Mouse (Mus musculus) lung, embryonic 15.5 days (tissue): ENCODE data around the gene Azin2. TPM values are rescaled to one million over a fixed set of nuclear protein-coding genes. Genes with fewer than 3 reads are reported as not detected.

Source experiments
- ATAC-seq: fragments of 200-750 bp; cut with Nextera tagmentation; 2 replicates; pipeline ENCODE4 v1.8.0; 2017; ENCODE audit warnings: moderate number of reproducible peaks, borderline replicate concordance; ENCODE audit not compliant: low FRiP score, low TSS enrichment; ENCODE audit errors: extremely low read depth
- H3K27ac ChIP-seq: fragments of 300-500 bp; sonication (generic); 2 replicates; pipeline ENCODE4 v1.5.1; 2015; ENCODE audit warnings: moderate library complexity, mild to moderate bottlenecking, inconsistent platforms
- H3K27me3 ChIP-seq: fragments of 300-500 bp; sonication (generic); 2 replicates; pipeline ENCODE4 v1.6.1; 2015; ENCODE audit warnings: inconsistent platforms
- H3K36me3 ChIP-seq: fragments of 300-500 bp; sonication (generic); 2 replicates; pipeline ENCODE4 v1.6.1; 2015; ENCODE audit warnings: inconsistent platforms
- H3K4me1 ChIP-seq: fragments of 300-500 bp; sonication (generic); 2 replicates; pipeline ENCODE4 v1.6.1; 2015; ENCODE audit warnings: inconsistent platforms
- H3K4me2 ChIP-seq: fragments of 300-500 bp; sonication (generic); 2 replicates; pipeline ENCODE4 v1.6.1; 2015; ENCODE audit warnings: inconsistent platforms, mild to moderate bottlenecking, moderate library complexity
- H3K4me3 ChIP-seq: fragments of 300-500 bp; sonication (generic); 2 replicates; pipeline ENCODE4 v1.5.1; 2015; ENCODE audit warnings: mild to moderate bottlenecking, inconsistent platforms
- H3K9ac ChIP-seq: fragments of 300-500 bp; sonication (generic); 2 replicates; pipeline ENCODE4 v1.6.1; 2015; ENCODE audit warnings: inconsistent platforms
- H3K9me3 ChIP-seq: fragments of 300-500 bp; sonication (generic); 2 replicates; pipeline ENCODE4 v1.6.1; 2016; ENCODE audit warnings: inconsistent platforms
- WGBS: fragments of 180-500 bp; shearing (Covaris S2); methylation state at CpG from one replicate; pipeline ENCODE4 v1.1.7; 2015; 5-methylcytosine and 5-hydroxymethylcytosine counted together
- polyA plus RNA-seq: library from polyadenylated mRNA; unstranded; fragments of >200 nt; fragmentation: Nextera tagmentation; extraction: Ambion mirVana; gene quantifications from 2 replicates; pipeline ENCODE4 v1.2.1, GENCODE M21; 2015

Gene Azin2
- polyA plus RNA-seq, 1 experiment from 2014 or later = 22.5 TPM

DNA sequence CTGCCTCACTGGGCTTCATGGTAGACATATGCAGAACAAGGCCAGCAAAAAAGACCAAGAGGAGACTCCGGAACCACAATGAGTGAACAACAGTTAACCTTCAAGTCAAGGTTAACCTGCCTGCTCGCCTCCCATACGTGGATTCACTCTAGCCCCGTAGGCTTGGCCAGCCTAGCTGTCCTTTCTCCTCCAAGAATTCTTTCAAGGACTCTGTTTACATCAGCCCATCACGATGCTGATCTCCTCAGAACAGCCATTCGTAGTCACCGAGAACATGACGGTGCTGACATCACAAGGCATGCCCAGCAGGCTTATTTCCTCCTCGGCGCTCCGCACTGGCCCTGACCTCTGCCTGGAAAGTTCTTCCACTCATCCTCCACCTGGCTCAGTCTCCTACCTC lies 4.1 kb downstream of the Azin2 start:
- Histone ChIP-seq H3K4me2 (no peak overlapping the region), H3K36me3 (no peaks in the 10 kb centered on the region), H3K9me3 (no peaks in the 10 kb centered on the region), H3K27ac (peak overlapping the region; percentile 11; the same call in 1 of the 2 replicates), H3K9ac (no peak overlapping the region), H3K27me3 (peaks cover 10% of the 10 kb centered on the region), H3K4me3 (no peak overlapping the region), H3K4me1 (peaks cover 38% of the 10 kb centered on the region)
- 73% methylated on average over 11 of the region's 11 CpGs for WGBS
- ATAC-seq = no peak

DNA sequence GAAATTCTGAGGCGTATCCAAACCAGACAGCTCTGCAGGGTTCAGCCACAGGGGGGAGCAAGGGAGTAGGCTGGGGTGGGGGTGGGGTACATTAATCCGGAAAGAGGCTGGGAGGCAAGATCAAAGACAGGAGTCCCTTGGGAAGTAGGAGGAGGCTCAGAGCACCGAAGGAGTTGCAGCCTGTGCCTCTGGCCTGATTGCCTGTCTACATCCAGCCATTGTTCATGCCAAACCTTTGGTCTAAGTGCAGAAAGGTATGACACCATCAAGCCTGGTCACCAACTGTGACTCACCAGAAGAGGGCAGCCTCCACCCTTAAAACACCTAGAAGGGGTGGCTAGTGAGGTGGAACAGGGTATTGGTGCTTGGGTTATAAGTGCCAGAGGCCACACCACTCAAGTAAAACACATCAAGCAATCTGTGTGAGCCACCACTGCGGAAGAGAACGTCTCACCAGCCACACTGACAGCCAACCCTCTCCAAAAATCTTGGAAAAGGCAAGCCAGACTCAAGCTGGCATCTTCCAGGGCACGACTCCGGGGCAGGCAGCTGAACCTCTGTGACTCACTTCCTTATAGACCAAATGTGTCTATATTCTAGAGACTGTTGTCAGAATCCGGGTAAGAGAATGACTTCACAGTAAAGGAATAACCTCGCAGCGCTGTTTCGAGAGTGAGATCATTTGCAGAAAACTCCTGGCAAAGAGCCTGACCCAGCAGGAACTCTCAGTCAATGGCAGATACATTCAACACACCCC lies 4.9 kb downstream of the Azin2 start:
- H3K4me3 ChIP-seq = no peak overlapping the region
- H3K27ac ChIP-seq = peak overlapping the region; percentile 11; the same call in 1 of the 2 replicates
- H3K36me3 ChIP-seq = no peaks in the 10 kb centered on the region
- peaks cover 31% of the 10 kb centered on the region for H3K4me1 ChIP-seq
- H3K9me3 ChIP-seq = no peaks in the 10 kb centered on the region
- 0 out of 2 replicates have a peak, but pooled peaks have one; percentile 3 for ATAC-seq
- no peak overlapping the region for H3K9ac ChIP-seq
- 32% methylated on average over 11 of the region's 11 CpGs for WGBS
- peaks cover 10% of the 10 kb centered on the region for H3K27me3 ChIP-seq
- H3K4me2 ChIP-seq = no peak overlapping the region

DNA sequence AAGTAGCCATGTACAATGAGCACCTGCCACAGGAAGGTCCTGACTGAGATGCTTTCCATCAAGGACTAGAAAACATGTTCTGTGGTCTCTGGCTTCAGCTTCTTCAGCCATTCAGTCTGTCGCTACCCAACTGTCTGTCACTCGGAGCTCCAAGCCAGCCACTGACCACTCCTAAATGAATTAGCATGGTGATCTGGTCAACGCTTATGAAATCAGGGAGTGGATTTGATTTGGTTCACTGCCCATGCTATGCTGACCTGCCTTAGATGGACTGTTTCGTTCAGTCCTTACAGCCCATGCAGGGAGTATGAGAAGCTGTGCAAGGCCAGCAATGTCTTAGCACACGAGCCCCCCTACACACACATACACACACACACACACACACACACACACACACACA lies 8.4 kb downstream of the Azin2 start:
- no peak overlapping the region for H3K4me3 ChIP-seq
- no peak overlapping the region for H3K27ac ChIP-seq
- H3K9ac ChIP-seq = no peak overlapping the region
- H3K27me3 ChIP-seq = no peaks in the 10 kb centered on the region
- H3K36me3 ChIP-seq = no peaks in the 10 kb centered on the region
- 78% methylated on average over 5 of the region's 5 CpGs for WGBS
- H3K4me2 ChIP-seq = no peak overlapping the region
- no peaks in the 10 kb centered on the region for H3K9me3 ChIP-seq
- H3K4me1 ChIP-seq = peaks cover 29% of the 10 kb centered on the region
- ATAC-seq = no peak

DNA sequence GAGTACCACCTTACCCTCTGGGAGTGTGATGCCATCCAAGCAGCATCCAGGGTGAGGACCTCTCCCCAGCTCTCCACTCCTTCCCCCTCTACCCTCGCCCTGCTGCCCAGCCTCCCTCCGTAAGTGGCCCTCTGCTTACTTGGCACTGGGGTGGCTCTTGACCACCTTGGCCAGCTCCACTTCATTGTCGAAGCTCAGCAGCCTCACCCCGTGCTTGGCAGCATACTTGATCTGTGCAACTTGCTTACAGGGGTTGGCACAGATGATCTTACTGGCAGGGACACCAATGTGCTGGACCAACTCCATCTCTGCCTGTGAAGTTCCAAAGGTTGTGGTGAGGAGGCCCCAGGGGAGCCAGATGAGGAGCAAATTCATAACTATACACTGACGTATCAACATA lies 11.8 kb downstream of the Azin2 start:
- Histone ChIP-seq H3K27ac (no peak overlapping the region), H3K4me1 (peaks cover 13% of the 10 kb centered on the region; the same call in 1 of the 2 replicates), H3K36me3 (no peaks in the 10 kb centered on the region), H3K9ac (no peak overlapping the region), H3K27me3 (no peaks in the 10 kb centered on the region), H3K4me2 (no peak overlapping the region), H3K9me3 (no peaks in the 10 kb centered on the region), H3K4me3 (no peak overlapping the region)
- WGBS = 58% methylated on average over 5 of the region's 5 CpGs
- ATAC-seq = no peak

DNA sequence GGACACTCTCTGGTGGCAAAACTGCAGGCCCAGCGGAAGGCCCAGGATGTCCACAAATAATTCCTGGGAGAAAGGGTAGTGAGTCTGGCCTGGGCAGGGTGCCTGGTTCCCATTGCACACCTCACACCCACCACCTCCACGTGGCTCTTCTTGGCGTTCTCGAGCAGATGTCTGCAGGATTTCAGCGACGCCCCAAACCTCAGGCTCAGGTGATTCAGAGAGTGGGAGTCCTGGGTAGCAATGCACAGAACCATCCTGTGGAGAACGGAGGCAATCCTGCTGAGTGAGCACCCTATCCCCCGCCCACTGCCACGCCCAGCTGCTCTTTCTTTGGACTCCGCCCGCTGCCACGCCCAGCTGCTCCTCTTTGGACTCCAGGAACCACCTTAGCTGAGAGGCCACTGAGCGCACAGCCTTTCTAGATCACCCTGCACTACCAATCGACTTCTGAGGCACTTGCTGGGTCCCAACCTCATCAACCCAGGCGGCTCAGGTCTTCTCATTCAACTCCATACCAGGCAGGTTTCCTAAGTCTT lies 12.7 kb downstream of the Azin2 start:
- Histone ChIP-seq H3K4me1 (peaks cover 13% of the 10 kb centered on the region; the same call in 1 of the 2 replicates), H3K4me3 (no peak overlapping the region), H3K9me3 (no peaks in the 10 kb centered on the region), H3K36me3 (no peaks in the 10 kb centered on the region), H3K27me3 (no peaks in the 10 kb centered on the region), H3K27ac (no peak overlapping the region), H3K4me2 (no peak overlapping the region), H3K9ac (no peak overlapping the region)
- 30% methylated on average over 15 of the region's 15 CpGs for WGBS
- ATAC-seq = no peak

DNA sequence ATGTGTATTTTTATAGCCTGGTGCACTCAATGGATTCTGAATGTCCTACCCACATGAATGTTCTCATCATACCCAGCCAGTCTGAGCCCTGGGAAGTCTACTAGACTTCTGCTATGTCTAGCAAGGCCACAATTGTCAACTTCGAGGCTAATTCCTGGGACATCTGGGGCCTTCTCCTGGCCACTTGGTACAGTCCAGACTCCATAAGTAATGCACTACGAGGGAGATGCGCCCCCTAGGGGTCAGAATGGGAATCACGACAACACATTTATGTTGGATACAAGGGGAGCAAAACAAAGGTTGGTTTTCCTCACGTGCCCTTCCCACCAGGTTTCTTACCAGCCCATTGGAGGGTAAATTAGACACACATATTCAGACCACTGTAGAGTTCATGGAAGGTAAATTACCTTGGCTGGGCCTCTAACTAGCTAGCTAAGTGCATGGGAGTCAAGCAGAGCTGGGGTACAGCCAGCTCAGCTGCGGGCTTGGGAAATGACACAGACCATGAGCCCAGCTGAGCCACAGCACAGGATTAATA lies 14.0 kb downstream of the Azin2 start:
- Histone ChIP-seq H3K27ac (no peak overlapping the region), H3K9me3 (no peaks in the 10 kb centered on the region), H3K4me2 (no peak overlapping the region), H3K4me3 (no peak overlapping the region), H3K27me3 (no peaks in the 10 kb centered on the region), H3K9ac (no peak overlapping the region), H3K36me3 (no peaks in the 10 kb centered on the region), H3K4me1 (peaks cover 13% of the 10 kb centered on the region; the same call in 1 of the 2 replicates)
- no peak for ATAC-seq
- WGBS = 32% methylated on average over 6 of the region's 6 CpGs

DNA sequence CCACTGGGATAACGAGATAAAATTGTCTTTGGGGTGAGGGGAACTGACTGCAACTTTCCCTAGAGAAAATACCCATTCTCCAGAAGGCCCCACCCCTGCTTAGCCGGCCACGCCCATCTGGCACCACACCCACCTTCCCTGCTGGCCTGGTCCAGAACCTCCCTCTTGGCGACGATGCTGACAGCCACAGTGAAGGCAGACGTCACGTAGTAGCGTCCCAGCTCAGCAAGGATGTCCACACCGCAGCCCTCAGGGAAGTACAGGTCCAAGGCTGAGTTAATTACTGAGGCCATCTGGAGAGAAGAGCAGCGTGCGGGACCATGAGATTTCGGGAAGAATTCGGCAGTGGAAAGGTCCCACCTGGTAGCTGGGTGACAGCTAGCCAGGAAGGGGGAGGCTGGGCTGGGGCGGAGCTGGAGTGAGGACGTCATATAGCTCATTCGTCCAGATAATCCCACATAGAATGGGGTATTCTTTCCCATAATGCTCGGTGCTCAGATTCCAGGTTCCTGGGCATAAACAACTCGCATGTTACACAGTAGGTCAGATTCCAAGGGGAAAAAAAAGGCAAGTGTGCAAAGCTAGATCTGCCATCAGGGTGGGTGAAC lies 14.8 kb downstream of the Azin2 start:
- H3K27ac ChIP-seq = no peak overlapping the region
- WGBS = 15% methylated on average over 18 of the region's 18 CpGs
- ATAC-seq = no peak
- H3K9ac ChIP-seq = no peak overlapping the region
- H3K4me3 ChIP-seq = no peak overlapping the region
- no peaks in the 10 kb centered on the region for H3K9me3 ChIP-seq
- no peaks in the 10 kb centered on the region for H3K36me3 ChIP-seq
- no peaks in the 10 kb centered on the region for H3K27me3 ChIP-seq
- peaks cover 13% of the 10 kb centered on the region; the same call in 1 of the 2 replicates for H3K4me1 ChIP-seq
- H3K4me2 ChIP-seq = peak overlapping the region; percentile 7; the same call in 1 of the 2 replicates

DNA sequence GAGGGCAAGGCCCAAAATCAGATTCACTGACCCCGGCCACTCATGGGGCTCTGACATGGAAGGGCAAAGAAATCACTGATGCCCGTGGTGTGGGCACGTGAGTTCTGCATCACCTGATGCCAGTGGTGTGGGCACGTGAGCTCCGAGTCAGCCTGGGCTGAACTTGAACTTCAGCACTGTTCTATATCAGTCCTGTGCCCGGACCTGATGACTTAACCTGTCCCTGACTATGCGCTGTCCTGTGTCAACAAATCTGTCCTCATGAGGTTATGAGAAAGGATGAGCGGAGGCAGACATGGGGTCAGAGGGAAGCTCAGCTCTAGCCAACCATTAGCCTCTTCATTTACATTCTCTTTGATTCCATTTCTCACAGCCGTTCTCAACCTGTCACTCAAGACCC lies 15.5 kb downstream of the Azin2 start:
- no peaks in the 10 kb centered on the region for H3K27me3 ChIP-seq
- WGBS = 77% methylated on average over 9 of the region's 9 CpGs
- no peaks in the 10 kb centered on the region for H3K9me3 ChIP-seq
- no peak overlapping the region for H3K4me2 ChIP-seq
- ATAC-seq = no peak
- no peak overlapping the region for H3K4me3 ChIP-seq
- H3K27ac ChIP-seq = no peak overlapping the region
- no peaks in the 10 kb centered on the region for H3K36me3 ChIP-seq
- H3K9ac ChIP-seq = no peak overlapping the region
- H3K4me1 ChIP-seq = peaks cover 13% of the 10 kb centered on the region; the same call in 1 of the 2 replicates

DNA sequence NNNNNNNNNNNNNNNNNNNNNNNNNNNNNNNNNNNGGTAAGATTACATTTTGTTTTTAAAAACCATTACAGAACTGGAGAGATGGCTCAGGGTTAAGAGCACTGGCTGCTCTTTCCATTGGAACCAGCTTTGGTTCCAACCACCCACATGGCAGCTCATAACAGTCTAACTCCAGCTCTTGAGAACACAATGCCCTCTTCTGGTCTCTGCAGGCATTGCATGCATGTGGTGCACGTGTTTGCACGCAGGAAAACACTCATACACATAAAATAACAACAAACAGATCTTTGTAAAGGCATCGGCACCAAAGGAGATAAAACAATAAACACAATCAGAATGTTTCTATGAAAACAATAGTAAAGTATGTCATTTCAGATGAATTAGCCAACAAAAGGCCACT lies 19.9 kb downstream of the Azin2 start:
- 44% methylated on average over 3 of the region's 3 CpGs for WGBS
- no peaks in the 10 kb centered on the region for H3K27me3 ChIP-seq
- H3K36me3 ChIP-seq = no peaks in the 10 kb centered on the region
- no peak overlapping the region for H3K4me3 ChIP-seq
- H3K4me2 ChIP-seq = no peak overlapping the region
- no peak overlapping the region for H3K27ac ChIP-seq
- H3K4me1 ChIP-seq = no peaks in the 10 kb centered on the region
- no peak for ATAC-seq
- H3K9ac ChIP-seq = no peak overlapping the region
- no peaks in the 10 kb centered on the region for H3K9me3 ChIP-seq

DNA sequence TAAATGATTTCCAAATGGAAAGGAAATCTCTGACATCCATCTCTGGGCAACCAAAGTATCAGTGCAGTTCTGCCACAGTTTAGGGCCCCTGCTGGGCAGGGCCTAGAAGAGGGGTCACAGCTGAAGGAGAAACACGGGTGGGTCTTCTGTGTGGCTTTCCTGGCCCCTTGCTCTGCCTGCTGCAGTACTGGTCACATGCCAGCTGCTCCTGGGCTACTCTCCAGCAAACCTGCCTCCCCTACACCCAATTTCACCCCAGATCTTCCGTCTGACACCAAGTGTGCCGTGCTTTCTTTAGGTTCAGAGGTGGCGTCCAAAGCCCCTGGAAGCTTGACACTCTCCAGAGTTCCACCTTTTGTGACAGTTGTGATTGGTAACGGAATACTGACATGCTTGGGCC lies 26.6 kb downstream of the Azin2 start:
- H3K9me3 ChIP-seq = no peaks in the 10 kb centered on the region
- no peak for ATAC-seq
- H3K27me3 ChIP-seq = no peaks in the 10 kb centered on the region
- no peak overlapping the region for H3K4me3 ChIP-seq
- no peaks in the 10 kb centered on the region for H3K36me3 ChIP-seq
- no peaks in the 10 kb centered on the region for H3K4me1 ChIP-seq
- WGBS = 51% methylated on average over 5 of the region's 5 CpGs
- H3K9ac ChIP-seq = no peak overlapping the region
- H3K27ac ChIP-seq = no peak overlapping the region
- H3K4me2 ChIP-seq = no peak overlapping the region

DNA sequence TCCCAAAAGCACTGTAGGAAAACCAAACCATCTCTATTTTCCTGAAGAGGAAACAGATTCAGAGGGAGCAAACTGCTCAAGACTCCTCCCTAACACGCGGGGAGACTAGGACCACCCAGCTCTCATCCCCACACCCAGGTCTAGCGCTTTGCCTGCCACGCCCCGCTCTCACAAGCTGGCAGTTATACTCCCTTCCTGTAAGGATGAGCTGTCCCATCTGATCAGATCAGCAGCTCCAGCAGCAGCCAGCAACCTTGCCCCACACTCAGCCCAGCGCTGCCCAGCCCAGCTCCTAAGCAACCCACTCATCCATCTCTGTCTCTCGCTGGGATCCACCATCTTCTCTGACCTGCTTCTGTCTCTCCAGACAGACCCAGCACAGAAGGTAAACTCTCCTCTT lies 29.5 kb downstream of the Azin2 start:
- H3K9ac ChIP-seq = no peak overlapping the region

More for the DNA sequence above, 29.5 kb downstream of the Azin2 start:
- H3K36me3 ChIP-seq = no peaks in the 10 kb centered on the region
- no peak overlapping the region for H3K4me3 ChIP-seq
- H3K4me1 ChIP-seq = no peaks in the 10 kb centered on the region
- no peak for ATAC-seq
- no peaks in the 10 kb centered on the region for H3K9me3 ChIP-seq
- H3K27me3 ChIP-seq = no peaks in the 10 kb centered on the region
- H3K27ac ChIP-seq = no peak overlapping the region
- H3K4me2 ChIP-seq = no peak overlapping the region
- WGBS = 44% methylated on average over 7 of the region's 7 CpGs
